Mouse (Mus musculus) embryonic fibroblast, embryonic 13.5 days (primary cell): ENCODE results near the gene Kalrn.

ENCODE experiments used
- CTCF ChIP-seq: IDR thresholded peaks from 2 replicates; pipeline ENCODE4 v1.5.1; 2011; ENCODE audit warnings: mild to moderate bottlenecking, control low read depth, low read length, moderate library complexity, borderline replicate concordance; ENCODE audit not compliant: insufficient read depth
- POLR2A ChIP-seq: IDR thresholded peaks from 2 replicates; pipeline ENCODE4 v1.6.1; 2011; ENCODE audit warnings: low read depth, mild to moderate bottlenecking, control low read depth, low read length, moderate library complexity

- TF ChIP-seq CTCF (no peak), POLR2A (no peak)
Observed at GRCm38 (mm10) chr16:33944126-33944525, 629.2 kb downstream of the Kalrn start.
